Mouse (Mus musculus): ENCODE results near the gene Pum1. TPM values are rescaled to one million over a fixed set of nuclear protein-coding genes. Genes with fewer than 3 reads are reported as not detected.

Gene Pum1
- polyA plus RNA-seq, 1 experiment from 2014 or later: 103 TPM

DNA sequence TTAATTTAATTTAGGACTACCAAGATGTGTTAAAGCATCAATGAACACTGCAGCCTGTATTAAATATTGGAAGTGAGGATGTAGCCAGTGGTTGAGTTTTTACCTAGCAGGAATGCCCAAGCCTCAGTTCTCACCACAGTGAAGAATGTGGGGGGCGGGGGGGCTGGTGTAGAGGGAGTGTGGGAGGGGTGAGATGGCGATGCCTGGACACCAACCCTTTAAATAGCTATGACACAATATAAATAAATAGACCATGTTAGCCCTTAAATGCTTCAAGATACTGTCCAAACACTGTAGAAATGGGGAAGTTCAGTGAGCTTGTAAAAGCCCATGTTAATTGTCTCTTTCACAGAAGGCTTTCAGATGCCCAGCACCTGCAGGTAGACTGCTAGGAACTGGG is 96.8 kb downstream of the Pum1 start:
- 96% methylated on average over 2 of the region's 2 CpGs for WGBS
- Histone ChIP-seq H3K4me3 (ENCODE audit: low read depth, low read length) (no peak overlapping the region), H3K27ac (ENCODE audit: low read depth, low read length) (no peak overlapping the region), H3K27me3 (ENCODE audit: control insufficient read depth, insufficient read depth, low read length) (no peaks in the 10 kb centered on the region), H3K9me3 (ENCODE audit: control insufficient read depth, low read length) (no peaks in the 10 kb centered on the region), H3K4me2 (no peak overlapping the region), H3K36me3 (ENCODE audit: control insufficient read depth, insufficient read depth, low read length) (peaks cover 36% of the 10 kb centered on the region), H3K4me1 (ENCODE audit: control insufficient read depth, insufficient read depth, low read length) (no peaks in the 10 kb centered on the region), H3K9ac (ENCODE audit: low read length) (no peak overlapping the region)
- DNase-seq (ENCODE audit: low spot score, missing footprints) (no peak), ATAC-seq (ENCODE audit: low FRiP score) (no peak)

DNA sequence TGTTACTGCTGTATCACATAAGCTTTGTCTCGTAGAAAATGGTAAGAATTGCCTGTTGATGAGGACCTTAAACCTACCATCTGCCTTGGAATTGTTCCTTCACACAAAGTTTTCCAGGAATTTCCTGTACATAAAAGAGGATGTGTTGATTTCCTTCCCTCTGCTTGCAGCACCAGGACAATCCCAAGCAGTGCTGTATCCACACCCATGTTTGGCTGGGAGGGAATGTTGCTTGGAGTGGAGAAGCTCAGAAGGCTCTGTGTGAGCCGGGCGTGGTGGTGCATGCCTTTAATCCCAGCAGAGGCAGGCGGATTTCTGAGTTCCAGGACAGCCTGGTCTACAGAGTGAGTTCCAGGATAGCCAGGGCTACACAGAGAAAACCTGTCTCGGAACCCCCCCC is 98.7 kb downstream of the Pum1 start:
- H3K27ac ChIP-seq (ENCODE audit: low read depth, low read length): no peak overlapping the region
- ATAC-seq (ENCODE audit: low FRiP score): no peak
- no peaks in the 10 kb centered on the region for H3K4me1 ChIP-seq (ENCODE audit: control insufficient read depth, insufficient read depth, low read length)
- no peak overlapping the region for H3K4me2 ChIP-seq
- 86% methylated on average over 5 of the region's 5 CpGs for WGBS
- H3K9me3 ChIP-seq (ENCODE audit: control insufficient read depth, low read length): no peaks in the 10 kb centered on the region
- H3K9ac ChIP-seq (ENCODE audit: low read length): no peak overlapping the region
- peaks cover 36% of the 10 kb centered on the region for H3K36me3 ChIP-seq (ENCODE audit: control insufficient read depth, insufficient read depth, low read length)
- no peak overlapping the region for H3K4me3 ChIP-seq (ENCODE audit: low read depth, low read length)
- DNase-seq (ENCODE audit: low spot score, missing footprints): no peak
- no peaks in the 10 kb centered on the region for H3K27me3 ChIP-seq (ENCODE audit: control insufficient read depth, insufficient read depth, low read length)

DNA sequence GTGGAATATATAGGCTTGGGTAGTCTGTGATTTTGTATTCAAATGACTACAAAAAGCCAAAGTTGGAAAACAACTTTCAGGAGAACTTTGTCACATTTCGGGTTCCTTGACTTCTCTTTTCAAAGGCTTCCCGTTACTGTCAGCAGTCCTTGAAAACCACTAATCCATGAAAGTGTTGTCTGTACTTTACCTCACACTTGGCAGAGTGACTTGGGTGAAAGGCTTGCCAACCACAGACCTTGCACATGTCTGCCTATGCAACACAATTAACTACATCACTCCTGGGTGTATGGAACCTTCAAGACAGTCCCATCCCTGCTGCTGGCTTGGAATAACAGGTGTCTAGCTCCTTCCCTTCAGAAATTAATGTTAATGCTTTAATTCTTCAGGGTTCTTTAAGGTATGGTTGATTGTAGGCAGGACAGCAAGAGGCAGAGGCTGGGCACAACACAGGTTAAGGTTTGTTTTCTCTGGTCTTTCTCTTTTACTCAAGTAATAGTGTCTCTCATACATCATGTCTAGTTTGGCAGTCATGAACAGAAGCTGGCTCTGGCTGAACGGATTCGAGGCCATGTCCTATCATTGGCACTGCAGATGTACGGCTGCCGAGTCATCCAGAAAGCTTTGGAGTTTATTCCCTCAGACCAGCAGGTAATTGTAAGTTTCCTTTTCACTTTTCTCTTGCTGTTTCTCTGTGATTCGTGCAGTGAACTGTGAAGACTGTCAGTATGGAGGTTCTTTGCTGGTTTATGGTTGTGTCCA is 102.5 kb downstream of the Pum1 start:
- peaks cover 44% of the 10 kb centered on the region for H3K36me3 ChIP-seq (ENCODE audit: control insufficient read depth, insufficient read depth, low read length)
- ATAC-seq (ENCODE audit: low FRiP score) (no peak), DNase-seq (ENCODE audit: low spot score, missing footprints) (no peak)
- 93% methylated on average over 7 of the region's 7 CpGs for WGBS
- no peak overlapping the region for H3K4me3 ChIP-seq (ENCODE audit: low read depth, low read length)
- H3K9me3 ChIP-seq (ENCODE audit: control insufficient read depth, low read length): no peaks in the 10 kb centered on the region
- H3K27ac ChIP-seq (ENCODE audit: low read depth, low read length): no peak overlapping the region
- no peak overlapping the region for H3K9ac ChIP-seq (ENCODE audit: low read length)
- no peaks in the 10 kb centered on the region for H3K27me3 ChIP-seq (ENCODE audit: control insufficient read depth, insufficient read depth, low read length)
- no peaks in the 10 kb centered on the region for H3K4me1 ChIP-seq (ENCODE audit: control insufficient read depth, insufficient read depth, low read length)
- no peak overlapping the region for H3K4me2 ChIP-seq

GRCm38 (mm10) chr4:130766387-130766786 is 103.3 kb downstream of the Pum1 start:
- ATAC-seq (ENCODE audit: low FRiP score): no peak
- WGBS: 96% methylated on average over 1 of the region's 2 CpGs
- DNase-seq (ENCODE audit: low spot score, missing footprints): no peak

DNA sequence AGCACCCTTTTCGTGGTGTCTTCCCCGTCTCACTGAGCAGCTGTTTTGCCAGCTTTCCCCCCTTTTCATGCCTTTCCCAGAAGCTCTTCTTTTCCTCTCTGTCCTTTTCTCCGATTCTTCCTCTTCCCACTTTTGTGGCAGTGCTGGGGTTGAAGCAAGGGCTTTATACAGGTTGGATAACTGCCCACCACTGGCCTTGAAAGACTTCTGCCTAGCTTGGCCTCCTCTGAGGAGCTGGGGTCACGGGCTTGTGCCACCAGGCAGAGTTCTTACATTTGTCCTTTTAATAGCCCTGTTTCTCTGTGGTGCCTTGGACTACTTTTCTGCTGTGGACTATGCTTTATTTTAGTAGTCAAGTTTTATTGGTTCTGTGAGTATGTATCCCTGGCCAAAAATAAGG is 103.8 kb downstream of the Pum1 start:
- H3K9me3 ChIP-seq (ENCODE audit: control insufficient read depth, low read length): no peaks in the 10 kb centered on the region
- ATAC-seq (ENCODE audit: low FRiP score): no peak
- no peak for DNase-seq (ENCODE audit: low spot score, missing footprints)
- H3K4me3 ChIP-seq (ENCODE audit: low read depth, low read length): no peak overlapping the region
- no peak overlapping the region for H3K4me2 ChIP-seq
- no peak overlapping the region for H3K27ac ChIP-seq (ENCODE audit: low read depth, low read length)
- WGBS: 97% methylated on average over 4 of the region's 4 CpGs
- peaks cover 48% of the 10 kb centered on the region for H3K36me3 ChIP-seq (ENCODE audit: control insufficient read depth, insufficient read depth, low read length)
- no peak overlapping the region for H3K9ac ChIP-seq (ENCODE audit: low read length)
- no peaks in the 10 kb centered on the region for H3K27me3 ChIP-seq (ENCODE audit: control insufficient read depth, insufficient read depth, low read length)
- no peaks in the 10 kb centered on the region for H3K4me1 ChIP-seq (ENCODE audit: control insufficient read depth, insufficient read depth, low read length)

More at GRCm38 (mm10) chr4:130766387-130766786, 103.3 kb downstream of the Pum1 start:
- Histone ChIP-seq H3K27ac (ENCODE audit: low read depth, low read length) (no peak overlapping the region), H3K4me2 (no peak overlapping the region), H3K4me1 (ENCODE audit: control insufficient read depth, insufficient read depth, low read length) (no peaks in the 10 kb centered on the region), H3K9me3 (ENCODE audit: control insufficient read depth, low read length) (no peaks in the 10 kb centered on the region), H3K4me3 (ENCODE audit: low read depth, low read length) (no peak overlapping the region), H3K27me3 (ENCODE audit: control insufficient read depth, insufficient read depth, low read length) (no peaks in the 10 kb centered on the region), H3K9ac (ENCODE audit: low read length) (no peak overlapping the region), H3K36me3 (ENCODE audit: control insufficient read depth, insufficient read depth, low read length) (peaks cover 44% of the 10 kb centered on the region)

- 90% methylated on average over 4 of the region's 4 CpGs for WGBS
These were observed 110.8 kb downstream of the Pum1 start for GRCm38 (mm10) chr4:130773899-130774298.

GRCm38 (mm10) chr4:130774822-130775221 is 111.7 kb downstream of the Pum1 start:
- ATAC-seq (ENCODE audit: low FRiP score) (no peak), DNase-seq (ENCODE audit: low spot score, missing footprints) (no peak)
- no peaks in the 10 kb centered on the region for H3K9me3 ChIP-seq (ENCODE audit: control insufficient read depth, low read length)
- peaks cover 26% of the 10 kb centered on the region for H3K36me3 ChIP-seq (ENCODE audit: control insufficient read depth, insufficient read depth, low read length)
- no peak overlapping the region for H3K9ac ChIP-seq (ENCODE audit: low read length)
- H3K4me1 ChIP-seq (ENCODE audit: control insufficient read depth, insufficient read depth, low read length): no peaks in the 10 kb centered on the region
- no peak overlapping the region for H3K4me2 ChIP-seq
- H3K27ac ChIP-seq (ENCODE audit: low read depth, low read length): no peak overlapping the region
- WGBS: 90% methylated on average over 4 of the region's 4 CpGs
- no peak overlapping the region for H3K4me3 ChIP-seq (ENCODE audit: low read depth, low read length)
- no peaks in the 10 kb centered on the region for H3K27me3 ChIP-seq (ENCODE audit: control insufficient read depth, insufficient read depth, low read length)

More at GRCm38 (mm10) chr4:130773899-130774298, 110.8 kb downstream of the Pum1 start:
- no peak for DNase-seq (ENCODE audit: low spot score, missing footprints)
- no peak overlapping the region for H3K27ac ChIP-seq (ENCODE audit: low read depth, low read length)
- no peaks in the 10 kb centered on the region for H3K9me3 ChIP-seq (ENCODE audit: control insufficient read depth, low read length)
- no peak for ATAC-seq (ENCODE audit: low FRiP score)
- H3K27me3 ChIP-seq (ENCODE audit: control insufficient read depth, insufficient read depth, low read length): no peaks in the 10 kb centered on the region
- H3K4me2 ChIP-seq: no peak overlapping the region
- no peak overlapping the region for H3K4me3 ChIP-seq (ENCODE audit: low read depth, low read length)
- H3K9ac ChIP-seq (ENCODE audit: low read length): no peak overlapping the region
- H3K36me3 ChIP-seq (ENCODE audit: control insufficient read depth, insufficient read depth, low read length): peaks cover 26% of the 10 kb centered on the region
- no peaks in the 10 kb centered on the region for H3K4me1 ChIP-seq (ENCODE audit: control insufficient read depth, insufficient read depth, low read length)

GRCm38 (mm10) chr4:130777647-130778046 is 114.5 kb downstream of the Pum1 start:
- H3K36me3 ChIP-seq (ENCODE audit: control insufficient read depth, insufficient read depth, low read length): peaks cover 23% of the 10 kb centered on the region
- 50% methylated on average over 10 of the region's 10 CpGs for WGBS
- H3K9ac ChIP-seq (ENCODE audit: low read length): no peak overlapping the region
- H3K27ac ChIP-seq (ENCODE audit: low read depth, low read length): no peak overlapping the region
- H3K4me1 ChIP-seq (ENCODE audit: control insufficient read depth, insufficient read depth, low read length): no peaks in the 10 kb centered on the region
- ATAC-seq (ENCODE audit: low FRiP score): no peak
- no peaks in the 10 kb centered on the region for H3K27me3 ChIP-seq (ENCODE audit: control insufficient read depth, insufficient read depth, low read length)
- H3K4me3 ChIP-seq (ENCODE audit: low read depth, low read length): no peak overlapping the region
- no peaks in the 10 kb centered on the region for H3K9me3 ChIP-seq (ENCODE audit: control insufficient read depth, low read length)
- DNase-seq (ENCODE audit: low spot score, missing footprints): no peak
- H3K4me2 ChIP-seq: no peak overlapping the region

DNA sequence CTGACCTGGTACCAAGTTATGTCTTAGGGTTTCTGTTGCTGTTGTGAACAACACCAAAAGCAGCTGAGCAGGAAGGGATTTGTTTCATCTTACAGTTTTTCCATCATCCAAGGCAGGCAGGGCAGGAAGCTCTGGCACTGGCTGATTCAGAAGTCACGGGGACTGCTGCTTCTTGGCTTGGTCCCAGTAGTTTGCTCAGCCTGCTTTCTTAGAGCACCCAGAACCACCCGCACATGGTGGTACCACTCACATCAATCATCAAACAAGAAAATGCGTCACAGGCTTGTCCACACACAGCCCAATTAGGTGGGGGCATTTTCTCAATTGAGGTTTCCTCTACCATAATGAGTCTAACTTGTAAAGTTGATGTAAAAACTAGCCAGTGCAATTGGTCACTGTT is 115.9 kb downstream of the Pum1 start:
- DNase-seq (ENCODE audit: low spot score, missing footprints) (no peak), ATAC-seq (ENCODE audit: low FRiP score) (no peak)
- H3K36me3 ChIP-seq (ENCODE audit: control insufficient read depth, insufficient read depth, low read length): peaks cover 11% of the 10 kb centered on the region; the same call in 1 of the 2 replicates
- WGBS: 89% methylated on average over 3 of the region's 3 CpGs
- H3K27ac ChIP-seq (ENCODE audit: low read depth, low read length): no peak overlapping the region
- no peak overlapping the region for H3K4me3 ChIP-seq (ENCODE audit: low read depth, low read length)
- H3K4me1 ChIP-seq (ENCODE audit: control insufficient read depth, insufficient read depth, low read length): no peaks in the 10 kb centered on the region
- H3K4me2 ChIP-seq: no peak overlapping the region
- no peaks in the 10 kb centered on the region for H3K27me3 ChIP-seq (ENCODE audit: control insufficient read depth, insufficient read depth, low read length)
- H3K9me3 ChIP-seq (ENCODE audit: control insufficient read depth, low read length): no peaks in the 10 kb centered on the region
- no peak overlapping the region for H3K9ac ChIP-seq (ENCODE audit: low read length)

Data from midbrain, embryonic 11.5 days (tissue).